Mouse (Mus musculus) T-helper 2 cell (primary cell): ENCODE measurements around the gene H2-Q10.

ENCODE experiments used
- in situ Hi-C: fragments of 300-600 bp; cut with MboI, MseI; formaldehyde crosslinking; loops from one replicate; pipeline ENCODE4 v1.15.1; 2025; ENCODE audit warnings: high pct_unique_total_duplicates

Gene H2-Q10

GRCm38 (mm10) chr17:35512916-35513626 lies 43.2 kb downstream of the H2-Q10 start:
- in situ Hi-C loops, result no loop called here

- in situ Hi-C loops, result no loop called here
These were observed 44.0 kb downstream of the H2-Q10 start for GRCm38 (mm10) chr17:35513886-35514285.

- in situ Hi-C loops, result loop anchor here (5.0 kb wide), 1 partner anchor 92 kb away; the partner anchor contains the start of gene H2-Q6
These were observed 44.9 kb downstream of the H2-Q10 start for GRCm38 (mm10) chr17:35514756-35515155.

GRCm38 (mm10) chr17:35515911-35516640 lies 46.2 kb downstream of the H2-Q10 start:
- in situ Hi-C loops, result loop anchor here (5.0 kb wide), 1 partner anchor 94 kb away; the partner anchor contains the start of gene H2-Q6

- in situ Hi-C loops, result loop anchor here (5.0 kb wide), 1 partner anchor 95 kb away; the partner anchor contains the start of gene H2-Q6
These were observed 47.0 kb downstream of the H2-Q10 start, which contains the start of the genes Tcf19 and Cchcr1 for GRCm38 (mm10) chr17:35516652-35517500. Tcf19 (minus strand) TSS chr17:35516824. Cchcr1 (plus strand) TSS chr17:35517100.

GRCm38 (mm10) chr17:35517526-35517925 lies 47.6 kb downstream of the H2-Q10 start:
- in situ Hi-C loops, result loop anchor here (5.0 kb wide), 1 partner anchor 95 kb away; the partner anchor contains the start of gene H2-Q6
